Mouse (Mus musculus) limb, embryonic 14.5 days (tissue): ENCODE measurements around the gene Slc5a7. TPM values are rescaled to one million over a fixed set of nuclear protein-coding genes. Genes with fewer than 3 reads are reported as not detected.

Experiments
- ATAC-seq: fragments of 200-750 bp; cut with Nextera tagmentation; 2 replicates; pipeline ENCODE4 v1.8.0; 2017; ENCODE audit warnings: low read depth, moderate number of reproducible peaks, moderate TSS enrichment; ENCODE audit not compliant: low FRiP score
- DNase-seq: peaks from one replicate; pipeline ENCODE4 v3.0.0-alpha.2; 2015; ENCODE audit warnings: low spot score
- H3K27ac ChIP-seq: fragments of 300-500 bp; sonication (generic); replicated peaks from 2 replicates; pipeline ENCODE4 v1.5.1; 2014; ENCODE audit warnings: low read depth, mild to moderate bottlenecking, low read length, moderate library complexity, mixed read lengths
- H3K27me3 ChIP-seq: fragments of 300-500 bp; sonication (generic); 2 replicates; pipeline ENCODE4 v1.6.1; 2014; ENCODE audit warnings: low read length, mixed read lengths; ENCODE audit not compliant: control insufficient read depth, insufficient read depth
- H3K36me3 ChIP-seq: fragments of 300-500 bp; sonication (generic); 2 replicates; pipeline ENCODE4 v1.6.1; 2014; ENCODE audit warnings: mild to moderate bottlenecking, low read length, moderate library complexity, mixed read lengths; ENCODE audit not compliant: control insufficient read depth, insufficient read depth
- H3K4me1 ChIP-seq: fragments of 300-500 bp; sonication (generic); 2 replicates; pipeline ENCODE4 v1.6.1; 2014; ENCODE audit warnings: antibody characterized with exemption, low read length, mixed read lengths; ENCODE audit not compliant: control insufficient read depth, insufficient read depth
- H3K4me2 ChIP-seq: fragments of 300-500 bp; sonication (generic); replicated peaks from 2 replicates; pipeline ENCODE4 v1.6.1; 2014; ENCODE audit warnings: low read depth, mild to moderate bottlenecking, low read length, moderate library complexity; ENCODE audit not compliant: severe bottlenecking
- H3K4me3 ChIP-seq: fragments of 300-500 bp; sonication (generic); replicated peaks from 2 replicates; pipeline ENCODE4 v1.5.1; 2014; ENCODE audit warnings: low read length
- H3K9ac ChIP-seq: fragments of 300-500 bp; sonication (generic); 2 replicates; pipeline ENCODE4 v1.6.1; 2014; ENCODE audit warnings: mild to moderate bottlenecking, low read depth, low read length, moderate library complexity; ENCODE audit not compliant: severe bottlenecking
- H3K9me3 ChIP-seq: fragments of 300-500 bp; sonication (generic); 2 replicates; pipeline ENCODE4 v1.6.1; 2016; ENCODE audit warnings: low read length; ENCODE audit not compliant: control insufficient read depth
- POLR2A ChIP-seq: fragments of 200-500 bp; IDR thresholded peaks from 2 replicates; pipeline ENCODE4 v1.8.0; 2012; ENCODE audit warnings: inconsistent platforms, mild to moderate bottlenecking, moderate library complexity, borderline replicate concordance; ENCODE audit not compliant: insufficient read depth, insufficient read length; ENCODE audit errors: extremely low read depth
- WGBS: fragments of 180-500 bp; shearing (Covaris S2); extraction: QIAGEN DNeasy Blood & Tissue Kit; methylation state at CpG from one replicate; pipeline ENCODE4 v1.1.7; 2014; 5-methylcytosine and 5-hydroxymethylcytosine counted together
- polyA plus RNA-seq, 2 experiments: library from polyadenylated mRNA; depleted of rRNA in 1 of 2; stranded (reverse) in 1 of 2; unstranded in 1 of 2; fragments of >200 nt; fragmentation: Nextera tagmentation in 1 of 2; extraction: Ambion mirVana in 1 of 2; gene quantifications; 2 replicates each; pipeline versions ENCODE4 v1.2.1 to v1.2.3; 2012 to 2014

The Slc5a7 gene
- polyA plus RNA-seq, 2 experiments = 0.50 to 1.0 TPM

DNA sequence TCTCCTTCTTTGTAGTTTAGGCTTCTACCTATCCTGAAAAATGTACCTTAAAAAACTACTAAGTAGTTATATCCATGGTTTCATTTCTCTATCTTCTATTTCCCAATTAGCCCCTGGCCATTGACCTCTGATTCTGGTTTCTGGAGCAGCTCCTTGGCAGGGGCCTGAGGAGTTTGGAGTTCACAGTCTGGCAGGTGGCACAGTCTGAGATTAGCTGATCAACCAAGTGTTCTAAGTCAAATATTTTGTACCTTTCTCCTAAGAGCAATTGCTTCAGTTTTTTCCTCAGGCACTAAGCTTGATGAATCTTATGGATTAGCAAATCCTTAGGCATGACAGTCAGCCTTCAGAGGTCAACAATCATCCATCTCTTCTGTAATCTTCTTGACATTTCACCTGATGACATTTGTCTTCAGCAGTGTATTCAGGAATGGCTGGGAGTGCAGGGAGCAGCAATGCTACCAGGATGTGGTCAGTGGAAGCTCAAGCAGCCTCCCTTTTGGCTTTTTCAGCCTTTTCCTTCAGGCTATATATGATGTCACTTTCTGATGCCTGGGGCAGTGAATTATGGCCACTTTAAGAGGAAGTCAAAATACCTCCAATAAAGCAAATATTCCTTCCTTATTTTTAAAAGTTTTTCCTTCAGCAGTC lies 55.1 kb downstream of the Slc5a7 start:
- H3K27me3 ChIP-seq = no peaks in the 10 kb centered on the region
- DNase-seq (no peak), ATAC-seq (no peak)
- H3K4me2 ChIP-seq = no peak overlapping the region
- no peak for TF ChIP-seq POLR2A
- no peaks in the 10 kb centered on the region for H3K9me3 ChIP-seq
- H3K4me3 ChIP-seq = no peak overlapping the region
- no peaks in the 10 kb centered on the region for H3K36me3 ChIP-seq
- no peak overlapping the region for H3K9ac ChIP-seq
- H3K4me1 ChIP-seq = no peaks in the 10 kb centered on the region
- H3K27ac ChIP-seq = no peak overlapping the region

DNA sequence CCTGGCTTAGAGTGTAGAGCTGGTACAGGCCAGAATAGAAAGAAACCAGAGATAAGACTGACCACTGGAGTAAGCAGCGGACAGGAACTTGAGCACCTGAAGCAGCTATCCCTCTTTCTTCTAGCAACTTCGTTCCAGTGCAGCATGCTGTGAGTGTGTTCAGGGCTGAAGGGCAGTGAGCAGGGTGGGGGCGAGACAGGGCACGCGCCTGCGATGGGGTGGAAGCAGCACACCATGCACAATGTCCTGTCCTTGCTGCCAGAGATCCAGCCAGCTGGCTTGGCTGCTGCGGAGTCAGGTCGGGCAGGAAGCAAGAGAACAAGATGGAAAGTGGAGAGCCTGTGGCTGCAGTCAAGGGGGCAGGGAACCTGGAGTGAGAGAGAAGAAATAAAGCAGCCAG lies 59.4 kb downstream of the Slc5a7 start:
- no peak for TF ChIP-seq POLR2A
- DNase-seq (no peak), ATAC-seq (no peak)
- Histone ChIP-seq H3K4me2 (no peak overlapping the region), H3K9ac (no peak overlapping the region), H3K27ac (no peak overlapping the region), H3K27me3 (no peaks in the 10 kb centered on the region), H3K36me3 (no peaks in the 10 kb centered on the region), H3K4me1 (no peaks in the 10 kb centered on the region), H3K4me3 (no peak overlapping the region), H3K9me3 (no peaks in the 10 kb centered on the region)
- 71% methylated on average over 8 of the region's 8 CpGs for WGBS
